Mouse (Mus musculus) heart, adult 9 months (tissue): ENCODE measurements around the gene Pik3r2.
A peak's percentile ranks its signal among the peaks of the same experiment; 100 is the strongest.

Source experiments
- DNase-seq, 2 experiments: peaks; one replicate each; pipeline ENCODE4 v3.0.0; 2022; ENCODE audit warnings: low spot score in 2 of 2

Pik3r2 gene

GRCm38 (mm10) chr8:70801156-70801555 lies 24.6 kb upstream of the Pik3r2 start:
- no peak for DNase-seq

- DNase-seq: no peak
These were observed 24.1 kb upstream of the Pik3r2 start for GRCm38 (mm10) chr8:70800648-70801047.

- DNase-seq: no peak
These were observed 21.8 kb upstream of the Pik3r2 start for GRCm38 (mm10) chr8:70798281-70798680.

DNA sequence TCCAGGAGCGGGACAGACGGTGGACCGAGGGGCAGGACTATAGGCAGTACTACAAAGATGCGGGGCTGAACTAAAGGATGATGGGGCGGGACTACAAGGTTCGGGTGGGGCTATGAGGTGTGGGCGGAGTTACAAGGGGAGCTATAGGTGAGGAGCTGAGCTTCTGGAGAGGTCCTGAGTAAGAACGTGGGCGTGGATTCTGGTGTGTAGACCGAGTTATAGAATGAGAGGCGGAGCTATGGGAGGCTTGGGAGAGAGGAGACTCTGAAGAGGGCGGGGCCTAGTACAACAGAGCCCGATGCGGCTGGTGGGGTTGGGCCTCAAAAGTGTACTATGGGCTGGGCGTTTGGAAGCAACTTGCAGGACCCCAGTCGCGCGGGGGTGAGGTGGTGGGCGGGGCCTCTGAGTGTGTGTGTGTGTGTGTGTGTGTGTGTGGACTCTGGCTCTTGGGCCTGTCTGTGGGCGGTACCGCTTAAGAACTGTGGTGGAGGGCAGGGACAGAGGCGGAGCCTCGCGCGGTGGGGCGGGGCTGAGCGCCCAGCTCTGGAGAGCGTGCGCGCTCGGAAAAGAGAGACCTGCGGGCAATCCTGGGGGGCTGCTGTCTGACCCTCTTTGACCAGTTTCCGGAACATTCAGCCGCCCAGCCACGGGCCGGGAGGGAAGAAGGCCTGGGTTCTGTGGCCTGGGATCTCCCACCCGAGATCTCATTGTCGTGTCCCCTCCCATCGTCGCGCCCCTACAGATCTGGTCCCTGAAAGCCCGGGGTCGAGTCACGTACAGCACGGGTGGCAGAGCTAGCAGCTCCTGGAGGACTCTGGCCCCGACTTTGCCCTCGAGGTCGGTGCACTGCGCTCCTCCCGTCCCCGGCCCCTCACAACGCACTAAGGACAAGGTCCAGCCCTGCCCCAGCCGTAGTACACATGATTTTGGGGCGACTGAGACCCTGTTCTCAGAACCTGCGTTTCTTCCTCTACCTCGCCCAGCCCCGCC lies 20.9 kb upstream of the Pik3r2 start:
- peak; percentile 81 to 89 for DNase-seq

DNA sequence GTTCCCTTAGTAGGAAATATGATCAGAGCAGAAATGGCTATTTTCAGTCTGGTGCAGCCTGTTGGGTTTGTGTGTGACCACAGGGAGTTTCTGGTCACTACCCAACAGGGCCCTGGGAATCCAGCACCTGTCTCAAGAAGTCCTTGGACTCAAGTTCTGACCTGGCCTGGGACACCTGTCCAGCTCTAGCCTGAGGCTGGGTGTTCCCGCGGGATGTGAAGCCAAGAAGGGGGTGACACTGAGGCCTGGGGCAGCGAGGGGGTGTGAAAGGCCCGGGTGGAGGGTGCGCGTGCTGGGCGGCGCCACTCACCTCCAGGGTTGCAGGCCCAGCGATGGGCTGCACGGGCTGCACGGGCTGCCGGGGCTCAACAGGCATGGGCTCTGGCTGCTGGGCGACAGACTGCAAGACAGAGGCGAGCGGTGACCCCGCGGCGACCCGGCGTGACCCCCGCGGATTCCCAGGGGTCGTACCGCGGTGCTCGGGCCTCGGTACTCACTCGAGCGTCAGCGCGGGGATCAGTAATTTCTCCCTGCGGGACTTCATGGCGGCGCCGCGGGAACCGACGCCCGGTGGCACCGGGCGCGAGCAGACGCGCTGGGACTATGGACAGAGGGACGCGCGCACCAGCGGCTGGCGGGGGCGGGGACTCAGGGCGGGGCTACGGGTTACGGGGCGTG lies 20.0 kb upstream of the Pik3r2 start:
- no peak for DNase-seq

DNA sequence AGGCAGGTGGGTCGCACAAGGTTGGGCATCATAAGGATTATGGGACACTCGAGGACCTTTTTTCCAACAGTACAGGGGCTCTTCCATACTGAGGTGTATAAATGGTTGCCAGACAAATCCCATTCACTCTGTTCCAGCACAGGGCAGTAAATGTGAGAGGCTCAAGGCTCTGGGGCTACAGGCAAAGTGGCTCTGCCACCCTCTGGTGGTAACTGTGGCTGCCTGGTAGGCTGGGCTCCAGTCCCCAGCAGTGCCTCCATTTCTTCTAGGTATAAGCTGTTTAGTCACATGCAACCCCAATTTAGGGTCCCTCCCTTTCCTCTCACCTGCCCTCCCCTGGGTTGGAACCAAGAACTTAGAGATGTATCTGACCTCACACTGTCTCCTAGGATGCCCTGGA lies 18.9 kb upstream of the Pik3r2 start:
- no peak for DNase-seq

DNA sequence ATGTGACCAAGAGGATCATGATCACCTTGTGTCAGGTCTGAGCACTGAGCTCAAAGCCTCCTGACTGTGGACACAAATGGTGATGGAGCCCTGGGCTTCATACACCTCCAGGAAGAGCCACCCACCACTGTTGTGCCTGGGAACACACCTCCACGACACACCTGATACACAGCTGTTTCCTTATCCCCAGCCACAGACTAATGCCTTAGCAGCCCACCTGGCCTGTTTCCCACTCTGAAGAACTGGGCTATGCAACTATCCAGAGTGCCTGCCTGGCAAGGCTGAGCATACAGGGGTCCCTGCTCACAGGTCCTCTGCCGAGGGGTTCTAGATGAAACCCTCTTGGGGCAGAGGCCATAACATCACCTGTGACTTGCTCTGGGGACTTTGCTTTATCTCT lies 17.7 kb upstream of the Pik3r2 start:
- no peak for DNase-seq

- no peak for DNase-seq
These were observed 16.2 kb upstream of the Pik3r2 start for GRCm38 (mm10) chr8:70792700-70793099.

GRCm38 (mm10) chr8:70791975-70792691 lies 15.6 kb upstream of the Pik3r2 start:
- DNase-seq: peak; percentile 96

GRCm38 (mm10) chr8:70791294-70791701 lies 14.8 kb upstream of the Pik3r2 start:
- DNase-seq: no peak

GRCm38 (mm10) chr8:70790846-70791245 lies 14.3 kb upstream of the Pik3r2 start:
- no peak for DNase-seq

DNA sequence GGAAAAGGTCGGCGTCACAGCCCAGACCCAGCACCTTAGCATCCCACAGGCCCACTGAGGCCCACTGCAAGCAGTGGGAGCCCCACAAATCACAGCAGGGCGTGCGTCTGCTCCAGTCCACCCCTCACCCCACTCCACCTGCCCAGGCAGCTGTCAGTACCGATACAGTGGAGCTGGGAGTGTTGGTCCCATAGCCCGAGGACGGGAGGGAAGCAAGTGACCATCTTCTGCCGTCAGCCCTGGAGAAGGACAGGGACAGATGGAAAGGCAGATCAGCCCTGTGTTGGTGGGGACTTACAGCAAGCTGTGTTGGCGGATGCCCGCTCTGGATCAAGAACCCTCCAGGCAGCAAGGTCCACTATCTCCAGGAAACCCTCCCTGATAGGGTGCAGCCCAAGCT lies 12.5 kb upstream of the Pik3r2 start:
- DNase-seq: no peak

DNA sequence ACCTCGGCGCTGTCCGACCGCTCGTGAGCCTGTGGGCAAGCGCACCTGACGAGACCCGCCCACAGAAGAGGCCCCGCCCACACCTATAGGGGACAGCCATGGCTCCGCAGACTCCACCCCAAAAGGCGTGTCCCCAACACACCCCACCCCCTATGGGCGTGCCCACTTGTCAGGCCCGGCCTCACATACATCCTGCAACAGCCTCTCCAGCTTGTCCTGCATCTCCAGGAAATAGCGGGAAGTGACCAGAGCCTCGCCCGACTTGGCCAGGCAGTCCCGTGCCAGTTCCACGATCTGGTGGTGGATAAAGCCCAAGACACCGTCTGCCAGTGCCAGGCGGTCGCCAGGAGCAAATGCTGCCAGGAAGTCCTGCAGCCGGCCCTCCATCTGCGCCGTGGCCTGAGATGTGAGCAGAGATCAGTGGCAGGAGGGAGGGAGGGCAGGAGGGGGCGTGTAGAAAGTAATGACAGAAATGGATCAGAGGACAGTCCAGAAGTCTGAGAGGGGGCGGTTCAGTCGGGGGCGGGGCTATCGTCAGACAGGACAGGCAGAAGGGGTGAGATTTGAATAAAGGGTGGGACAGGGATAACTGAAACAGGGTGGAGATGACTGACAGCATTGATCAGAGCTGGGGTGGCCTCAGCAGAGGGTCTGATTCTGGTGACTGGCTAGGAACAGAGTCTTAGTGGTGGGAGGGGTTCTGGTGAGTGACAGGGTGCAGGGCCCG lies 11.6 kb upstream of the Pik3r2 start:
- no peak for DNase-seq

DNA sequence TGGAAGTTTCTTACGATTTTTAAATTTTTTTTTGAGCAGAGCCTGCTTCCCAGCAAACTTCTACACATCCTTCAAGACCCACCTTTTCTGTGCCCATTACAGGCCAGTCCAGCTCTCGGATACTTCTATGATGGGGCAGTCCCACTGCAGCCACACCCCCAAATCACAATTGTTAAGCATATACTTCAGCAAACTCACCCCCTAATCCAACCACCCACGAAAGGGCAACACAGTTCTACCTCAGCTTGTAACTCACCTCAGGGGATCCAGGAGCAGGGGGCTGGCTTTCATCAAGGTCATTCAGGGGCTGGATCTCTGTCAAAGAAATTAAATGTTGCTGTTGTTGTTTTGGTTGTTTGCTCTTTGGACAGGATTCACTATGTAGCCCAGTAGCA lies 10.5 kb upstream of the Pik3r2 start:
- DNase-seq: no peak

- DNase-seq: no peak
These were observed 10.0 kb upstream of the Pik3r2 start for GRCm38 (mm10) chr8:70786291-70787050.

GRCm38 (mm10) chr8:70780093-70780492 lies 3.6 kb upstream of the Pik3r2 start:
- no peak for DNase-seq

GRCm38 (mm10) chr8:70775851-70776495 lies 540 bp downstream of the Pik3r2 start:
- peak; percentile 49 to 56 for DNase-seq

DNA sequence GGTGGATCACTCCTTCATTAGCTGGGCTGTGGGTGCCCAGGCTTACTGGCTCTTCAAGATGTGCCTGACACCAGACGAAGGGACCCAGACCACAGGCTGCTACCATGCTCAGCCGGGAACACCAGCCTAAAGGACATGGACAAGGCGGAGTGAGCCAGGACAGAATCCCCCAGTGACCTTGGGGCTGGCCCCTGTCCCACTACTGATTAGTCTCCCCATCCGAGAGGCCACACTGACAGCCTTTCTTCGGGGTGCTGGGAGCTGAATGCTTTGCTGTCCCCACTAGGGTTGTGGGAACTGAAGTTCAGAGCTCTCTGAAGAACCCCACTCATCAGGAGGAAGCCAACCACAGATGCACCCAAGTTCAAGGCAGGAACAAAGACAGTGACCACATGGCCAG lies 1.3 kb downstream of the Pik3r2 start:
- DNase-seq: peak in 1 of 2 experiments; percentile 54

- no peak for DNase-seq
These were observed 1.8 kb downstream of the Pik3r2 start for GRCm38 (mm10) chr8:70774740-70775139.

DNA sequence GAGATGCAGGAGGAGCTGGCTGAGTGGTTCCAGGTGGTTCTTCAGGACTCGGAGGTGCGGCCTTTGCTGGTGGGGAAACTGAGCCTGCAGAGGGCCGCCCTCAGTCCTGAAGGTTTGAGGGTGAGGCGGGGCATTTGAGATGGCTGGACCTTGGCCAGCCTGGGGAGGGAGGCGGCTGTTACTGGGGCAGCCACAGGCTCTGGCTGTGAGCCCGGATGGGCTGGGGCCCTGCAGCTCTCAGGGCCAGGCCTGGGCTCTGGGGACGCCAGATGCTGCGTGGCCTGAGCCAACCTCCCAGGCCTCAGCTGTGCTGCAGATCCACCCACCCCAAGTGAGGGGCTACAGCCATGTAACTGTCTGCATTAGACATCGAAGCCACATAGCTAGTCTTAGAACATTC lies 2.7 kb downstream of the Pik3r2 start:
- DNase-seq: peak; percentile 91
